Mouse (Mus musculus) ES-E14 (cell line): ENCODE measurements around the gene Hsd11b2. TPM values are rescaled to one million over a fixed set of nuclear protein-coding genes. Genes with fewer than 3 reads are reported as not detected.

Experiments used
- DNase-seq: peaks from one replicate; pipeline ENCODE4 v3.0.0-alpha.2; 2013; ENCODE audit warnings: low read depth, low spot score
- H3K27ac ChIP-seq: 2 replicates; pipeline ENCODE4 v1.5.1; 2012; ENCODE audit warnings: low read depth, mild to moderate bottlenecking, low read length, moderate library complexity, mixed read lengths; ENCODE audit not compliant: poor library complexity, insufficient read depth, severe bottlenecking
- H3K36me3 ChIP-seq: 2 replicates; pipeline ENCODE4 v1.6.1; 2012; ENCODE audit warnings: mild to moderate bottlenecking, low read length, moderate library complexity, mixed read lengths; ENCODE audit not compliant: control insufficient read depth, poor library complexity, insufficient read depth, severe bottlenecking
- H3K4me1 ChIP-seq, 2 experiments: fragments of 150-350 bp in 1 of 2; sonication (generic) in 1 of 2; 2 replicates each; pipeline ENCODE4 v1.6.1; 2012; ENCODE audit warnings: low read length in 2 of 2, mild to moderate bottlenecking in 1 of 2, mixed read lengths in 1 of 2; ENCODE audit not compliant: control insufficient read depth in 2 of 2, insufficient read depth in 2 of 2, poor library complexity in 1 of 2
- H3K4me3 ChIP-seq, 2 experiments: fragments of 150-350 bp in 1 of 2; sonication (generic) in 1 of 2; 2 replicates each; pipeline ENCODE4 v1.5.1; 2012; ENCODE audit warnings: low read length in 2 of 2, low read depth in 1 of 2, mild to moderate bottlenecking in 1 of 2, mixed read lengths in 1 of 2; ENCODE audit not compliant: insufficient read depth in 1 of 2, poor library complexity in 1 of 2, severe bottlenecking in 1 of 2
- H3K9ac ChIP-seq: 2 replicates; pipeline ENCODE4 v1.6.1; 2012; ENCODE audit warnings: low read depth, mild to moderate bottlenecking, low read length, mixed read lengths; ENCODE audit not compliant: poor library complexity, insufficient read depth, severe bottlenecking
- H3K9me3 ChIP-seq: fragments of 150-350 bp; sonication (generic); 2 replicates; pipeline ENCODE4 v1.6.1; 2012; ENCODE audit warnings: low read depth, mild to moderate bottlenecking, low read length; ENCODE audit not compliant: control insufficient read depth, insufficient read depth
- CHD2 ChIP-seq: IDR thresholded peaks from 2 replicates; pipeline ENCODE4 v1.6.1; 2014; ENCODE audit warnings: mild to moderate bottlenecking, low read depth, low read length, inconsistent platforms
- HCFC1 ChIP-seq: IDR thresholded peaks from 2 replicates; pipeline ENCODE4 v1.6.1; 2012; ENCODE audit warnings: low read length, inconsistent platforms, borderline replicate concordance; ENCODE audit not compliant: insufficient read depth
- MAFK ChIP-seq: IDR thresholded peaks from 2 replicates; pipeline ENCODE4 v1.6.1; 2014; ENCODE audit warnings: mild to moderate bottlenecking, low read depth, low read length, inconsistent platforms; ENCODE audit not compliant: insufficient read depth
- ZC3H11A ChIP-seq: IDR thresholded peaks from 2 replicates; pipeline ENCODE4 v1.6.1; 2012; ENCODE audit warnings: low read depth, mild to moderate bottlenecking, inconsistent platforms, low read length, borderline replicate concordance
- ZNF384 ChIP-seq: IDR thresholded peaks from 2 replicates; pipeline ENCODE4 v1.6.1; 2012; ENCODE audit warnings: low read depth, low read length, inconsistent platforms
- in situ Hi-C, 2 experiments: fragments of 600-800 bp; cut with MboI; formaldehyde crosslinking; loops; one replicate each; pipeline ENCODE4 v1.15.1; 2025; ENCODE audit warnings: low sequenced_read_pairs in 2 of 2, inconsistent platforms in 1 of 2; ENCODE audit not compliant: unreplicated experiment in 2 of 2
- total RNA-seq: library from RNA; depleted of rRNA; stranded (reverse); fragments of 300-350 nt; gene quantifications from 2 replicates; pipeline ENCODE4 v1.2.3, GENCODE M21; 2012

Gene Hsd11b2
- total RNA-seq, 1 experiment, result 0.67 TPM

DNA sequence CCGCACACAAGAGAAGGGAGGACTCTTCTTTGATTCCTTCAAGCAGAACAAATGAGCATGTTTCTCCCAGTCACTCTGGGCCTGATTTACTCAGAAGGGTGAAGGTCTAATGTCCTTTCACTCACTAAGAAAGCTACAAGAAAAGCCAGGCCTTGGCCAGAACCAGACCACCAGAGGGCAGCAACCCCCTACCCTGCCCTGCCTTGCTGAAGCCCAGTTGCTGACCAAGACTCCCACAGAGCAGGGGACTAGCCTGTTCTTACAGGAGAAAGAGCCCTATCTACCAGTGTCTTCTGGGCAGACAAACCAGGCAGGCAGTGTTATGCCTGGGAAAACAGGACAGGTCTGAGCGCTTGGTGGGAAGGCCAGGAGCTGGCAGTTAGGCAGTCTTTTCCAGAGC lies 34.2 kb upstream of the Hsd11b2 start:
- no peak for DNase-seq
- Histone ChIP-seq H3K4me3 (no peak overlapping the region), H3K9me3 (no peaks in the 10 kb centered on the region), H3K9ac (no peak overlapping the region), H3K4me1 (peaks cover 5 to 11% of the 10 kb centered on the region in 2 experiments; a peak in 3 of 4 replicates), H3K36me3 (no peaks in the 10 kb centered on the region), H3K27ac (no peak overlapping the region)
- TF ChIP-seq ZC3H11A, result peak; percentile 62; the same call in 1 of the 2 replicates
- TF ChIP-seq HCFC1, result no peak
- in situ Hi-C loops, result no loop called here

DNA sequence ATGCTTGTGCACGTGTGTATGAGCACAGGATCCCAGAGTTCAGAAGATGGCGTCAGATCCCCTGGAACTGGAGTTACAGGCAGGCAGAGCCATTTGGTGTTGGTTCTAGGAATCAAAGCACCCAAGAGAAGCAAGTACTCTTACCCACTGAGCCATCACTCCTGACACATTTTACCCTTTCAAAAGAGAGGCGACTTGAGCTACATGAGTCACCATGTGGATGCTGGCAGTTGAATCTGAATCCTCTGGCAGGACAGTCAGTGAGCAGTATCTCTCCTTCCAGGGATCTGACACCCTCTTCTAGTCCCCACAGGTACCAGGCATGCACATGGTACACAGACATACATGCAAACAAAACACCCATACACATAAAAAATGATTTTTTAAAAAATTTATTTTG lies 30.5 kb upstream of the Hsd11b2 start:
- no peaks in the 10 kb centered on the region for H3K9me3 ChIP-seq
- no peak for TF ChIP-seq MAFK
- no peaks in the 10 kb centered on the region for H3K36me3 ChIP-seq
- no peak overlapping the region for H3K4me3 ChIP-seq
- no peaks in the 10 kb centered on the region for H3K4me1 ChIP-seq
- no peak for DNase-seq
- in situ Hi-C loops, result loop anchor here in 1 of 2 experiments (5.0 kb wide), 1 partner anchor 64 kb away; no protein-coding TSS in a partner anchor
- no peak overlapping the region for H3K27ac ChIP-seq
- H3K9ac ChIP-seq, result no peak overlapping the region

DNA sequence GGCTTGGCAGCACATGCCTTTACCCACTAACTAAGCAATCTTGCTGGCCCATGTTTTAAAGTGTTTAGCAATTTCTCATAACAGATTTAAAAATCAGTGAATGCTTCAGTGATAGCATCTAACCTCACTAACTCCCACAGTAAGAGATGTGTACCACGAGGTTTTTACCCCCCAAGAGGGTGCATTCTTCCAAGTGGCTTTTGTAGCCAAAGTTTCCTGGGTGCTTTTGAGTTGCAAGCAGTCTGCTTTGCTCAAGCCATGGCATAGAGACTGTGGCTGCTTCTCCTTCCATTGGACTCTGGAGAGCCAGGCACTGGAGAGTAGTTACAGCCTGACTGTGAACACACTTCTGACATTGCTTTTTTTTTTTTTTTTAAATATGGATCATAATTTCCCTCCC lies 29.3 kb upstream of the Hsd11b2 start:
- Histone ChIP-seq H3K9me3 (no peaks in the 10 kb centered on the region), H3K4me1 (no peaks in the 10 kb centered on the region), H3K27ac (no peak overlapping the region), H3K4me3 (no peak overlapping the region), H3K9ac (no peak overlapping the region), H3K36me3 (no peaks in the 10 kb centered on the region)
- no peak for DNase-seq
- in situ Hi-C loops, result loop anchor here in 1 of 2 experiments (5.0 kb wide), 1 partner anchor 63 kb away; no protein-coding TSS in a partner anchor
- TF ChIP-seq HCFC1 (no peak), CHD2 (no peak), ZNF384 (no peak), ZC3H11A (no peak), MAFK (no peak)

DNA sequence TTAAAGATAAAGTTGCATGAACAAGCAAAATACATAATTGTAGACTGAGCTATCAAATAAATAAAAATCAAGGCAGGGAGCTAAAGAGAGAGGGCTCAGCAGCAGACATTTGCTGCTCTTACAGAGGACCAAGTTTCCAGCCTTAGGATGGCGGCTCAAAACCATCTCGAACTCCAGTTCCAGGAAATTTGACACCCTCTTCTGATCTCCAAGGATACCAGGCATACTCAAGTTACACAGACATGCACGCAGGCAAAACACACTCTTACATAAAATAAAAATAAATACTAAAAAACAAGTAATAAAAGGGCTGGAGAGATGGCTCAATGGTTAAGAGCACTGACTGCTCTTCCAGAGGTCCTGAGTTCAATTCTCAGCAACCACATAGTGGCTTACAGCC lies 25.1 kb upstream of the Hsd11b2 start:
- no peak overlapping the region for H3K27ac ChIP-seq
- H3K9me3 ChIP-seq, result no peaks in the 10 kb centered on the region
- no peaks in the 10 kb centered on the region for H3K36me3 ChIP-seq
- TF ChIP-seq HCFC1, result no peak
- TF ChIP-seq ZC3H11A, result no peak
- no peak for TF ChIP-seq ZNF384
- no peak for TF ChIP-seq CHD2
- TF ChIP-seq MAFK, result no peak
- peaks cover 0 to 5% of the 10 kb centered on the region in 2 experiments; a peak in 2 of 4 replicates for H3K4me1 ChIP-seq
- H3K4me3 ChIP-seq, result no peak overlapping the region
- no peak overlapping the region for H3K9ac ChIP-seq
- no peak for DNase-seq
- in situ Hi-C loops, result no loop called here

DNA sequence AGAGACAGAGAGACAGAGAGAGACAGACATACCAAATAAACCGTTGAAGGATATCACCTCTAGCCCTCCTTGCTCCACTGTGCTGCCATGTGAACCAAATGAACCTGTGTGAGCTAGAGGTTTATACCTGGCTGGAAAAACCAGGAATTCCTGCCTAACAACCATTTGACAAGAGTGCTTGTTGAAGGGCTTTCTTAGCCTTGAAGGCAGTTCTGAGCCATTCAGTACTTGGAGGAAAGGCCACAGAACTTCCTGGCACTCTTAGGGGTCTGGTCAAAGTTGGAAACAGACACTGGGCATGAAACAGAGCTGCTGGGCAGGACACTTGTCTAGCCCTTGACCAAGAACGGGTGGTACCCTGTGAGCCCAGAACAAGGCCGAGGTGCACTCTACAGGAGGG lies 24.0 kb upstream of the Hsd11b2 start:
- Histone ChIP-seq H3K27ac (no peak overlapping the region), H3K9me3 (no peaks in the 10 kb centered on the region), H3K4me3 (no peak overlapping the region), H3K9ac (no peak overlapping the region), H3K4me1 (peaks cover 0 to 5% of the 10 kb centered on the region in 2 experiments; a peak in 2 of 4 replicates), H3K36me3 (no peaks in the 10 kb centered on the region)
- TF ChIP-seq HCFC1, result no peak
- no peak for TF ChIP-seq ZNF384
- TF ChIP-seq MAFK, result no peak
- no peak for TF ChIP-seq ZC3H11A
- no peak for TF ChIP-seq CHD2
- in situ Hi-C loops, result no loop called here
- no peak for DNase-seq
